Comparison of ENCODE assay signal across 15 mouse cellular contexts in the genomic region with DNA sequence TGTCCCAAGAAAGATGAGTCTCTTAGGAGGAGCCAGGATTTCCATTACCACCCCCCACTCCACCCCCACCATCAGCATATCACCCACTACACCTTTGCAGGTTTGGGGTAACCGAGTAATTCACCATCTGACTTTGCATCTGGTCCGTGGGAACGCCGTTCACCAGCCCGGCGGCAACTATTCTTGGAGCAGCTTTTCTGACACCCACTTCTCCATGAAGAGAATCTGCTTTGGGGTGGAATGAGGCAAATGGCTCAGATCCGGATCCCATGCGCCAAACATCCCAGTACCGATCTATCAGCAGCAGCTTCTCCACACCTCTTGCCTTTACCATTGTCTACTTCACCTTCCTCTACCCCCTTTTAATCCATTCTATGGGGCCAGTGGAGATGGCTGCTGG. TPM values are rescaled to one million over a fixed set of nuclear protein-coding genes. Genes with fewer than 3 reads are reported as not detected.
DNase-seq lines count a peak whose midpoint lies in the region; ATAC-seq and TF ChIP-seq lines count a peak whose summit lies in the region.
"Had no signal": no experiment of that assay in that cellular context is flagged by ENCODE, and none has a peak within 500 bp of the region (broad histone marks: within the 10 kb centered on the region; RNA-seq: fewer than 3 reads in every experiment).

No protein-coding gene starts in this region.

- H3K4me3 ChIP-seq in liver, postnatal 0 days (ENCODE audit: low read depth, low read length), result no peak overlapping the region
- no peak overlapping the region for H3K4me3 ChIP-seq in liver, embryonic 11.5 days (ENCODE audit: low read depth, low read length)
- no peak overlapping the region; the same call in 1 of the 2 replicates for H3K4me3 ChIP-seq in layer of hippocampus, adult 2 months
- H3K4me3 ChIP-seq: limb, embryonic 13.5 days had no signal

- TF ChIP-seq CTCF in liver, postnatal 0 days (IDR thresholded peaks at IDR 0.05; ENCODE audit: low read depth), result no peak
- no peak for TF ChIP-seq CTCF in layer of hippocampus, adult 2 months (conservative IDR thresholded peaks at IDR 0.05)

- no peak for TF ChIP-seq EP300 in liver, postnatal 0 days (IDR thresholded peaks at IDR 0.05; ENCODE audit: low read depth)

- no peaks in the 10 kb centered on the region for H3K36me3 ChIP-seq in liver, postnatal 0 days (replicated peaks; ENCODE audit: insufficient read depth, low read length)
- H3K36me3 ChIP-seq in liver, embryonic 11.5 days (ENCODE audit: control insufficient read depth, insufficient read depth, low read length), result no peaks in the 10 kb centered on the region
- H3K36me3 ChIP-seq: limb, embryonic 13.5 days had no signal

- ATAC-seq in liver, postnatal 0 days, result no peak
- no peak for ATAC-seq in liver, embryonic 11.5 days (replicated peaks; ENCODE audit: low FRiP score)

- no peak for DNase-seq in liver, postnatal 0 days
- DNase-seq in liver, embryonic 11.5 days (ENCODE audit: low spot score), result no peak
- DNase-seq in layer of hippocampus, adult 2 months (ENCODE audit: low spot score in 2 of 2), result peak; percentile 72 to 75
- peak; percentile 10 to 83 for DNase-seq in left cerebral cortex, adult 9 months (ENCODE audit: low spot score in 2 of 2)
- peak; percentile 84 for DNase-seq in telencephalon, adult 2 months (ENCODE audit: low read depth, low spot score)
- DNase-seq in T-cell, adult 2 months (ENCODE audit: low spot score), result no peak
- DNase-seq in kidney, adult 8-10 months, result no peak
- DNase-seq in ovary, adult 18-20 months (ENCODE audit: low spot score), result no peak
- DNase-seq: adrenal gland, postnatal 10 days; cerebellum, postnatal 14 days; heart, postnatal 14 days; lung, adult 2 months; thymus, postnatal 14 days had no signal

- H3K9me3 ChIP-seq in liver, postnatal 0 days (ENCODE audit: low read length), result no peaks in the 10 kb centered on the region
- no peaks in the 10 kb centered on the region for H3K9me3 ChIP-seq in liver, embryonic 11.5 days (ENCODE audit: control insufficient read depth, low read length)
- H3K9me3 ChIP-seq: limb, embryonic 13.5 days had no signal

- no peaks in the 10 kb centered on the region for H3K27me3 ChIP-seq in liver, postnatal 0 days (ENCODE audit: insufficient read depth, low read length)
- H3K27me3 ChIP-seq in liver, embryonic 11.5 days (replicated peaks; ENCODE audit: control insufficient read depth, insufficient read depth, low read length), result no peaks in the 10 kb centered on the region
- H3K27me3 ChIP-seq: limb, embryonic 13.5 days had no signal

- peaks cover 17% of the 10 kb centered on the region for H3K4me1 ChIP-seq in liver, postnatal 0 days (ENCODE audit: insufficient read depth)
- no peaks in the 10 kb centered on the region for H3K4me1 ChIP-seq in liver, embryonic 11.5 days (replicated peaks; ENCODE audit: control insufficient read depth, insufficient read depth, low read length)
- H3K4me1 ChIP-seq: limb, embryonic 13.5 days had no signal

- 89% methylated on average over 9 of the region's 9 CpGs for WGBS in liver, postnatal 0 days (ENCODE audit: insufficient replicate concordance)
- 92% methylated on average over 9 of the region's 9 CpGs for WGBS in liver, embryonic 11.5 days

- H3K27ac ChIP-seq in liver, postnatal 0 days (ENCODE audit: low read depth), result peak overlapping the region; percentile 93; the same call in 1 of the 2 replicates
- H3K27ac ChIP-seq in liver, embryonic 11.5 days (ENCODE audit: low read depth, low read length), result no peak overlapping the region
- H3K27ac ChIP-seq in layer of hippocampus, adult 2 months, result no peak overlapping the region
- H3K27ac ChIP-seq: kidney, postnatal 0 days; limb, embryonic 13.5 days had no signal

- H3K4me2 ChIP-seq in liver, postnatal 0 days (ENCODE audit: low read depth, low read length), result no peak overlapping the region
- no peak overlapping the region for H3K4me2 ChIP-seq in liver, embryonic 11.5 days
- H3K4me2 ChIP-seq: limb, embryonic 13.5 days had no signal

- H3K9ac ChIP-seq in liver, postnatal 0 days (replicated peaks), result no peak overlapping the region
- no peak overlapping the region for H3K9ac ChIP-seq in liver, embryonic 11.5 days (ENCODE audit: low read depth, low read length)
- H3K9ac ChIP-seq: limb, embryonic 13.5 days had no signal

RNA-seq across cellular contexts. Expression of a gene that starts 12.7 kb away (rescaled TPM):
- 6.0 and 6.8 TPM in 2 replicates for polyA plus RNA-seq in liver, postnatal 0 days (2015; fragmentation: Nextera tagmentation; extraction: Ambion mirVana)
- 10.1 and 10.7 TPM in 2 replicates for polyA plus RNA-seq in liver, embryonic 11.5 days (2014; fragmentation: Nextera tagmentation; extraction: Ambion mirVana)
- 1 to 10 TPM; 3.1 TPM for total RNA-seq in layer of hippocampus, adult 2 months (2021)

RNA-seq across cellular contexts. Expression of a gene that starts 39.2 kb away (rescaled TPM):
- polyA plus RNA-seq in liver, postnatal 0 days (2015; fragmentation: Nextera tagmentation; extraction: Ambion mirVana), result 0.12 and 0.19 TPM in 2 replicates
- 0.05 and 0.10 TPM in 2 replicates for polyA plus RNA-seq in liver, embryonic 11.5 days (2014; fragmentation: Nextera tagmentation; extraction: Ambion mirVana)
- total RNA-seq in layer of hippocampus, adult 2 months (2021), result 100 to 1,000 TPM; 150 to 155 TPM

Comparison
In these comparisons a context has a peak if more than half of its experiments do, and no peak if none do; other contexts are left out.
1. DNase-seq: peak in layer of hippocampus, adult 2 months (2 of 2), left cerebral cortex, adult 9 months (2 of 2) and telencephalon, adult 2 months (single experiment); none in liver, postnatal 0 days (single experiment), liver, embryonic 11.5 days (single experiment), T-cell, adult 2 months (single experiment), kidney, adult 8-10 months (0 of 2) and ovary, adult 18-20 months (single experiment).